Mouse (Mus musculus) heart, embryonic 12.5 days (tissue): ENCODE results near the gene Phactr1. TPM values are rescaled to one million over a fixed set of nuclear protein-coding genes. Genes with fewer than 3 reads are reported as not detected.
A peak's percentile ranks its signal among the peaks of the same experiment; 100 is the strongest.

Experiments
- ATAC-seq: fragments of 200-750 bp; cut with Nextera tagmentation; 2 replicates; pipeline ENCODE4 v1.8.0; 2017; ENCODE audit warnings: moderate TSS enrichment, moderate library complexity; ENCODE audit not compliant: insufficient number of reproducible peaks, low FRiP score
- H3K27ac ChIP-seq: fragments of 300-500 bp; sonication (generic); 2 replicates; pipeline ENCODE4 v1.5.1; 2016; ENCODE audit warnings: mild to moderate bottlenecking, moderate library complexity; ENCODE audit not compliant: poor library complexity, severe bottlenecking
- H3K27me3 ChIP-seq: fragments of 300-500 bp; sonication (generic); replicated peaks from 2 replicates; pipeline ENCODE4 v1.6.1; 2016; ENCODE audit warnings: mild to moderate bottlenecking, moderate library complexity
- H3K36me3 ChIP-seq: fragments of 300-500 bp; sonication (generic); 2 replicates; pipeline ENCODE4 v1.6.1; 2016; ENCODE audit warnings: mild to moderate bottlenecking, moderate library complexity
- H3K4me1 ChIP-seq: fragments of 300-500 bp; sonication (generic); replicated peaks from 2 replicates; pipeline ENCODE4 v1.6.1; 2016; ENCODE audit warnings: mild to moderate bottlenecking
- H3K4me2 ChIP-seq: fragments of 300-500 bp; sonication (generic); 2 replicates; pipeline ENCODE4 v1.6.1; 2016; ENCODE audit warnings: mild to moderate bottlenecking, moderate library complexity
- H3K4me3 ChIP-seq: fragments of 300-500 bp; sonication (generic); 2 replicates; pipeline ENCODE4 v1.5.1; 2016; ENCODE audit warnings: mild to moderate bottlenecking
- H3K9ac ChIP-seq: fragments of 300-500 bp; sonication (generic); 2 replicates; pipeline ENCODE4 v1.6.1; 2016; ENCODE audit warnings: mild to moderate bottlenecking, moderate library complexity
- H3K9me3 ChIP-seq: fragments of 300-500 bp; sonication (generic); replicated peaks from 2 replicates; pipeline ENCODE4 v1.6.1; 2016; ENCODE audit warnings: mild to moderate bottlenecking, moderate library complexity
- WGBS: fragments of 180-500 bp; shearing (Covaris S2); methylation state at CpG from one replicate; pipeline ENCODE4 v1.1.7; 2016; 5-methylcytosine and 5-hydroxymethylcytosine counted together
- polyA plus RNA-seq: library from polyadenylated mRNA; unstranded; fragments of >200 nt; fragmentation: Nextera tagmentation; extraction: Ambion mirVana; gene quantifications from 2 replicates; pipeline ENCODE4 v1.2.1, GENCODE M21; 2016

Gene Phactr1
- polyA plus RNA-seq, 1 experiment from 2014 or later, result 4.7 TPM

DNA sequence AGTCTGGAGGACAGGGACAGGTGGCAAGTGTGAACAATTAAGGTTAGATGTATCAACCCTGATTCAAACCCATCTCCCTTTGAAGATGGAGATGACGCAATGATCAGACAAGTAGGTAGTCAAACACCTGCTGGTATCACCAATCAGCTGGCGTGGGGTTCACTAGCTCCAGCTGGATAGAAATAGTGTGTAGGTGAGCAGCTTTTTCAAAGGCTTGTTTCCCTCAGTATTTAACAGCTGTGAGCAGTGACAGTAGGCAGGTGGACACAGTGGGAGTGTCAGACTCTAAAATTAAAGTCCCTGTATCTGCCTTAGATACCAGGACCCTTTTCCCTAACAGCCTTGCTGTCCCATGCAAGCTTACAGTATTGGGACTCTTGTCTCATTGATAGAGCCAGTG, 221.4 kb downstream of the Phactr1 start:
- no peaks in the 10 kb centered on the region for H3K27me3 ChIP-seq
- H3K9me3 ChIP-seq, result no peaks in the 10 kb centered on the region
- no peak overlapping the region for H3K4me2 ChIP-seq
- no peak overlapping the region for H3K9ac ChIP-seq
- peaks cover 8% of the 10 kb centered on the region for H3K4me1 ChIP-seq
- ATAC-seq, result no peak
- 76% methylated on average over 2 of the region's 2 CpGs for WGBS
- H3K4me3 ChIP-seq, result no peak overlapping the region
- H3K27ac ChIP-seq, result no peak overlapping the region
- no peaks in the 10 kb centered on the region for H3K36me3 ChIP-seq

DNA sequence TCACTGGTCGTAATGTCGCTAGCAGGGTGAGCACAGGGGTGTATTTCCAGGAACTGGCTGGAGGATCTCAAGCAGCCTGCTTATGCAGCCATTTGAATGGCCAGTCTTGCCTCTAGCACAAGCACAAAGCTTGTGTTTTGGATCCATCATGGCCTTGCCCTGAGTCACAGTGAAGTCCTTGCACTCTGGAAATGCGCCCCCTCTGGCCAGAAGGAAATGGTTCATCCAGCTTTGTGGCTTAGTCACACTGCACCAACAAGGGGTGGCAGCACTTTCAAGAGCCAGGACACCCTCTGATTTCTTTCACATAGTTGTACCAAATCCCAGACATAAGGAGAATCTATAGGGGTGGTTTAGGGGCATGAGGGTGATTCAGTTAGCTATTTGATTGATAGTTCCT, 222.4 kb downstream of the Phactr1 start:
- Histone ChIP-seq H3K4me3 (no peak overlapping the region), H3K9ac (no peak overlapping the region), H3K27ac (no peak overlapping the region), H3K4me1 (peaks cover 8% of the 10 kb centered on the region), H3K36me3 (no peaks in the 10 kb centered on the region), H3K27me3 (no peaks in the 10 kb centered on the region), H3K4me2 (no peak overlapping the region), H3K9me3 (no peaks in the 10 kb centered on the region)
- WGBS, result 68% methylated on average over 3 of the region's 3 CpGs
- ATAC-seq, result no peak

DNA sequence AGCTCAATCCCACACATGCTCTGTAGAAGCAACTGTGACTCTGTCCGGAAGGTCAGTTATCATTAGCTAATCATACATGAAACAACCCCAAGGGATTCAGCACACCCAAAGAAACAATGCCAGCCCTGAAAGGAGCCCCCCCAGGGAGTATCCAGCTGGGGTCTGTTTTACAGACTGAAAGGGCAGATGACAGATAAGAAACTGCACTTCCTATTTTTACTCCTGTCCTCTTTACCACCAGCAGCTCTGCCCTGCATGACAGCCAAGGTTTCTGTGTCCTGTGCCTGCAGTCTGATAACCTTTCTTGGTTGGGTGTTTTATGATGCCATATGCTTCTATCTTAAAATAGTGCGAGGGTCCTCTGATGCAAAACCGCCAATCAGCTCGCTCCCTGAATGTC, 225.4 kb downstream of the Phactr1 start:
- H3K4me2 ChIP-seq, result no peak overlapping the region
- no peak for ATAC-seq
- no peak overlapping the region for H3K27ac ChIP-seq
- 0 out of 2 replicates have a peak, but pooled peaks cover under 1% of the 10 kb centered on the region for H3K9me3 ChIP-seq
- H3K4me3 ChIP-seq, result no peak overlapping the region
- H3K4me1 ChIP-seq, result peaks cover 8% of the 10 kb centered on the region
- H3K9ac ChIP-seq, result no peak overlapping the region
- 29% methylated on average over 4 of the region's 4 CpGs for WGBS
- H3K36me3 ChIP-seq, result no peaks in the 10 kb centered on the region
- no peaks in the 10 kb centered on the region for H3K27me3 ChIP-seq

DNA sequence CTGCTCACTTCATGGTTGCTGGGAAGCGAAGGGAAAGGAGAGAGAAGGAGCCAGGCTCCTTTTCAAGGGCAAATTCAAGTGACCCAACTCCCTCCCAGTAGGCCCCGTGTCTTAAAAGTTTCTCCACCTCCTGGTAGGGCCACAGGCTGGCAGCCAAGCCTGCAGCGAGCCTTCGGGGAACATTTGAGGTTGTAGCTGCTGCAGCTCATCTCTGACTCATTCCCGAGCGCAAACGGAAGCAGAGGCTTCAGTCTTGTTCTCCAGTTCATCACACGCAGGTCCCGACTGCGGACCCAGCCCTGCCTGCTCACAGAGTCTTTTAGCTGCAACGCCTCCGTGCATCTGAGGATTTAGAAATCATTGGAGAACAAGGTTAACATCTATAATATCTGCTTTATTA, 226.6 kb downstream of the Phactr1 start:
- H3K36me3 ChIP-seq, result no peaks in the 10 kb centered on the region
- WGBS, result 74% methylated on average over 12 of the region's 12 CpGs
- peaks cover 8% of the 10 kb centered on the region for H3K4me1 ChIP-seq
- H3K27me3 ChIP-seq, result no peaks in the 10 kb centered on the region
- no peak overlapping the region for H3K4me3 ChIP-seq
- H3K27ac ChIP-seq, result 0 out of 2 replicates have a peak overlapping the region, but pooled peaks have one; percentile 14
- no peak overlapping the region for H3K4me2 ChIP-seq
- H3K9me3 ChIP-seq, result peaks cover 5% of the 10 kb centered on the region; the same call in 1 of the 2 replicates
- no peak for ATAC-seq
- H3K9ac ChIP-seq, result no peak overlapping the region

DNA sequence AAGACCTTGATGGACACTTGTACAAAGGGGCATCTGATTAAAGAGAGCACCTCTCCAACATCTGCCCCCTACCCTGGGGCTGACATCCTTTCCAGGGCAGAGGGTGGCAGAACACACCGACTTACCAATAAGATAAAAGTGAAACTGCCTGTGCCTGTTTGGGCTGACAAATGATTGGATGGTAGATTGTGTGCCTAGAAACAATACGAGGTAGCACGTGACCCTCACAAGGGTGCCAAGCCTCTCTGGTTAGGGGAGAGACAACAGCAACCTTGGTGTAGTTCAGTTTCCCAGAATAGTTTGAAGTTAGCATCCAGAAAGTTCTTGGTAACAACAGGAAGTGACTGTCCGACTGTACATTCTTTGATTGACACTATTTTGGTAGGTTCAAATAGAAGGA, 234.7 kb downstream of the Phactr1 start:
- Histone ChIP-seq H3K27me3 (peaks cover 12% of the 10 kb centered on the region), H3K4me1 (peaks cover 9% of the 10 kb centered on the region), H3K9me3 (peaks cover 5% of the 10 kb centered on the region; the same call in 1 of the 2 replicates), H3K36me3 (no peaks in the 10 kb centered on the region), H3K27ac (no peak overlapping the region), H3K9ac (no peak overlapping the region), H3K4me2 (no peak overlapping the region), H3K4me3 (no peak overlapping the region)
- 58% methylated on average over 4 of the region's 4 CpGs for WGBS
- no peak for ATAC-seq

- WGBS, result 19% methylated on average over 6 of the region's 6 CpGs
- Histone ChIP-seq H3K27me3 (peaks cover 12% of the 10 kb centered on the region), H3K4me1 (peaks cover 9% of the 10 kb centered on the region), H3K4me2 (peak overlapping the region; percentile 90), H3K9me3 (peaks cover 5% of the 10 kb centered on the region; the same call in 1 of the 2 replicates), H3K4me3 (peak overlapping the region; percentile 61), H3K27ac (no peak overlapping the region), H3K9ac (peak overlapping the region; percentile 67), H3K36me3 (no peaks in the 10 kb centered on the region)
- no peak for ATAC-seq
These were observed 235.4 kb downstream of the Phactr1 start for GRCm38 (mm10) chr13:42915851-42916193.

DNA sequence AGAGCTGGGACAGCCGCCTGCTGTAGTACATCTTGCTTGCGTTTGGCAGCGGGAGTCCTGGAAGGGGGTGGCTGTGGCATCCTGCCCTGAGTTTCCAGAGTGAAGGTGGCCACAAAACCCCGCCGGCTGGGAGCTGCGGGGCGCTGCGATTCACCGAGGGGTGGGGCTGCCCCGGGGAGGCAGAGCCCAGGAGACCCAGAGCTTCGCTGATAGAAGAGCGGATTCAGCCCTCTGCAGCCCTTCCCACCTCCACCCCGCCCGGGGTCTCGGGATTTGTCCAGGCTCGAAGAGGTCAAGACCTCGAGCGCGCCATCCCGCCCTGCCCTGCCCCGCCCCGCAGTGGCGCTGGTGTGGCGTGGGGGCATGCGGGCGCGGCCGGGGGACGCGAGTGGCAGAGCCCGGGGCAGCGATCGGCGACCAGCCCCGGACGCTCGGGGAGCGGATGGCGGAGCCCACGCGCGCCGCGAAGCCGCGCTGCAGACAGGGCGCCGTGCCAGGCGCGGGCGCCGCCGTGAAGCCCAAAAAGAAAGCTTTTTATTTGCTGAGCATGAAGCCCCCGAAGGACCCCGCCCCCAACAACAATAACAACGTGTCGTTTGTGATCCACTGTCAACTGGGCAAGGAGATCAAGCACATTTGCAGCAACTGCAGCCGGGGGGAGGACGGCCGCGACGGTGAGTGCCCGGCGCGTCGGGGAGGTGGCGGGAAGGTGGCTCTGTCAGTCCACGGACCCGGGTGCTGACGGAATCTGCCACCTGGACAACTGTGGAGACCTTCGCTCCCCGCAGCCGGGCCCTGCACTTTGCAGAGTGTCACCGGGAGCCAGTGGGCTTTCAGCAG, 236.0 kb downstream of the Phactr1 start:
- Histone ChIP-seq H3K9me3 (no peaks in the 10 kb centered on the region), H3K4me2 (peak overlapping the region; percentile 90), H3K27ac (no peak overlapping the region), H3K4me1 (peaks cover 9% of the 10 kb centered on the region), H3K9ac (peak overlapping the region; percentile 67), H3K4me3 (peak overlapping the region; percentile 61), H3K27me3 (peaks cover 12% of the 10 kb centered on the region), H3K36me3 (no peaks in the 10 kb centered on the region)
- under 1% methylated on average over 74 of the region's 74 CpGs for WGBS
- ATAC-seq, result peak; percentile 33; the same call in 1 of the 2 replicates

DNA sequence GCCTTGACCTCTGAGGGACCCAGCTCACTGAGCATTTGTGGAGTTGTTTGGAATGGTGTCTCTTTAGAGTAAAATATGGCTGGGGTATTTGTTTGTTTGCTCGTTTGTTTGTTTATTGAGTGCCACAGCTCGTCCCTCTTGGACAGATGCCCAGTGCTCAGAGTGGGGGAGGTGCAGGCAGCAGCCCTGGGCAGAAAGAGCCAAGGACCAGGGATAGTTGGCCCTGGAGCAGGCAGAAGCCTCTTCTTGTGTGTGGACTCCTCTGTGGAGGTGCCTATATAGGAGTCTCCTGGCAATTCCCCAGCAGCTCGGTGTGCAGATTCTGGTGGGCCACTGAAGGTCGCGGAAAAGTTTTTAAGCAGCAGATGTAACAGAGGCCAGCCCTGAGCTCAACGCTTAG, 236.8 kb downstream of the Phactr1 start:
- H3K36me3 ChIP-seq, result no peaks in the 10 kb centered on the region
- 40% methylated on average over 6 of the region's 6 CpGs for WGBS
- H3K4me2 ChIP-seq, result peak overlapping the region; percentile 90
- no peaks in the 10 kb centered on the region for H3K9me3 ChIP-seq
- ATAC-seq, result no peak
- H3K4me1 ChIP-seq, result peaks cover 9% of the 10 kb centered on the region
- peaks cover 12% of the 10 kb centered on the region for H3K27me3 ChIP-seq
- H3K9ac ChIP-seq, result no peak overlapping the region
- H3K27ac ChIP-seq, result no peak overlapping the region
- peak overlapping the region; percentile 61 for H3K4me3 ChIP-seq

DNA sequence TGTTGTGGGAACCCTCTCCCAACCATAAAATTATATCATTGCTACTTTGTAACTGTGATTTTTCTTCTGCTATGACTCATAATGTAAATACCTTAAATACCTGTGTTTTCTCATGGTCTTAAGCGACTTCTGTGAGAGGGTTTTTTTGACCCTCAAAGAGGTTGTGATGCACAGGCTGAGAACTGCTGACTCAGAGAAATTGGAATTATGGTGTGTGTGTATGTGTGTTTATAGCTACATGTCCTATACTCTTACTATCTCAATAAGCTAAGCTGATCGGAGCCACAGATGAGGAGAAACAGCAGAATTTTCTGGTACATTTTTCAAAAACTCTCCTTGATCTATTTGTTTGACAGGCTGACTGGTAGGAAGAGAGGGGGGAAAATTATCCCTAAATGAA, 239.6 kb downstream of the Phactr1 start:
- H3K9me3 ChIP-seq, result no peaks in the 10 kb centered on the region
- no peaks in the 10 kb centered on the region for H3K36me3 ChIP-seq
- no peak for ATAC-seq
- no peak overlapping the region for H3K9ac ChIP-seq
- peaks cover 8% of the 10 kb centered on the region; the same call in 1 of the 2 replicates for H3K27me3 ChIP-seq
- H3K4me2 ChIP-seq, result no peak overlapping the region
- H3K4me3 ChIP-seq, result no peak overlapping the region
- 74% methylated on average over 2 of the region's 2 CpGs for WGBS
- H3K4me1 ChIP-seq, result peaks cover 9% of the 10 kb centered on the region
- no peak overlapping the region for H3K27ac ChIP-seq

- ATAC-seq, result no peak
- no peak overlapping the region for H3K4me3 ChIP-seq
- H3K4me1 ChIP-seq, result peaks cover 7% of the 10 kb centered on the region
- H3K27ac ChIP-seq, result no peak overlapping the region
- no peak overlapping the region for H3K4me2 ChIP-seq
- H3K9ac ChIP-seq, result no peak overlapping the region
- 90% methylated on average over 10 of the region's 10 CpGs for WGBS
- H3K9me3 ChIP-seq, result no peaks in the 10 kb centered on the region
- H3K36me3 ChIP-seq, result no peaks in the 10 kb centered on the region
- no peaks in the 10 kb centered on the region for H3K27me3 ChIP-seq
These were observed 241.5 kb downstream of the Phactr1 start for GRCm38 (mm10) chr13:42921769-42922450.

GRCm38 (mm10) chr13:42927778-42928177, 247.4 kb downstream of the Phactr1 start:
- Histone ChIP-seq H3K36me3 (no peaks in the 10 kb centered on the region), H3K27me3 (no peaks in the 10 kb centered on the region), H3K4me3 (no peak overlapping the region), H3K27ac (no peak overlapping the region), H3K9ac (no peak overlapping the region), H3K9me3 (peaks cover 16% of the 10 kb centered on the region), H3K4me2 (no peak overlapping the region), H3K4me1 (no peaks in the 10 kb centered on the region)
- WGBS, result 86% methylated on average over 11 of the region's 11 CpGs
- ATAC-seq, result no peak
